Mouse (Mus musculus): ENCODE data around the gene Hoxc4. TPM values are rescaled to one million over a fixed set of nuclear protein-coding genes. Genes with fewer than 3 reads are reported as not detected.

Gene Hoxc4
- polyA plus RNA-seq (2016; fragmentation: Nextera tagmentation; extraction: Ambion mirVana) = 0.57 and 0.76 TPM in 2 replicates

GRCm38 (mm10) chr15:103018636-103019035, at the start of gene Hoxc4:
Gene Hoxc4 (plus strand): TSS chr15:103018934.
- Histone ChIP-seq H3K27ac (ENCODE audit: poor library complexity, severe bottlenecking) (no peak within 1 kb of the TSS), H3K4me3 (no peak within 1 kb of the TSS), H3K36me3 (no peaks in the 10 kb centered on the region), H3K9me3 (replicated peaks) (no peaks in the 10 kb centered on the region), H3K4me2 (no peak within 1 kb of the TSS), H3K9ac (no peak within 1 kb of the TSS), H3K27me3 (replicated peaks) (peaks cover 98% of the 10 kb centered on the region), H3K4me1 (replicated peaks) (peaks cover 7% of the 10 kb centered on the region)
- ATAC-seq (ENCODE audit: insufficient number of reproducible peaks, low FRiP score) = no peak
- WGBS = 9% methylated on average over 9 of the region's 9 CpGs

- no peak overlapping the region for H3K4me3 ChIP-seq
- no peaks in the 10 kb centered on the region for H3K36me3 ChIP-seq
- H3K9ac ChIP-seq = no peak overlapping the region
- H3K27me3 ChIP-seq (replicated peaks) = peaks cover 97% of the 10 kb centered on the region
- H3K9me3 ChIP-seq (replicated peaks) = no peaks in the 10 kb centered on the region
- no peak overlapping the region for H3K27ac ChIP-seq (ENCODE audit: poor library complexity, severe bottlenecking)
- ATAC-seq (ENCODE audit: insufficient number of reproducible peaks, low FRiP score) = no peak
- H3K4me2 ChIP-seq = no peak overlapping the region
- H3K4me1 ChIP-seq (replicated peaks) = peaks cover 8% of the 10 kb centered on the region; the same call in 1 of the 2 replicates
- 27% methylated on average over 1 of the region's 1 CpGs for WGBS
Measured at GRCm38 (mm10) chr15:102969296-102969695, 49.4 kb upstream of the Hoxc4 start.

- Histone ChIP-seq H3K9me3 (replicated peaks) (no peaks in the 10 kb centered on the region), H3K4me2 (no peak overlapping the region), H3K4me1 (replicated peaks) (peaks cover 8% of the 10 kb centered on the region; the same call in 1 of the 2 replicates), H3K9ac (no peak overlapping the region), H3K27ac (ENCODE audit: poor library complexity, severe bottlenecking) (no peak overlapping the region), H3K36me3 (no peaks in the 10 kb centered on the region), H3K4me3 (no peak overlapping the region), H3K27me3 (replicated peaks) (peaks cover 96% of the 10 kb centered on the region)
- 2% methylated on average over 12 of the region's 12 CpGs for WGBS
- ATAC-seq (ENCODE audit: insufficient number of reproducible peaks, low FRiP score) = no peak
Measured at GRCm38 (mm10) chr15:102970740-102971139, 48.0 kb upstream of the Hoxc4 start.

- H3K9me3 ChIP-seq (replicated peaks) = no peaks in the 10 kb centered on the region
- H3K36me3 ChIP-seq = no peaks in the 10 kb centered on the region
- H3K4me2 ChIP-seq = no peak overlapping the region
- WGBS = under 1% methylated on average over 21 of the region's 21 CpGs
- peaks cover 96% of the 10 kb centered on the region for H3K27me3 ChIP-seq (replicated peaks)
- H3K9ac ChIP-seq = no peak overlapping the region
- no peak for ATAC-seq (ENCODE audit: insufficient number of reproducible peaks, low FRiP score)
- peaks cover 3% of the 10 kb centered on the region; the same call in 1 of the 2 replicates for H3K4me1 ChIP-seq (replicated peaks)
- H3K4me3 ChIP-seq = no peak overlapping the region
- H3K27ac ChIP-seq (ENCODE audit: poor library complexity, severe bottlenecking) = no peak overlapping the region
Measured at GRCm38 (mm10) chr15:102972254-102972653, 46.5 kb upstream of the Hoxc4 start.

GRCm38 (mm10) chr15:102972753-102973152, 46.0 kb upstream of the Hoxc4 start:
- H3K4me1 ChIP-seq (replicated peaks) = peaks cover 6% of the 10 kb centered on the region; the same call in 1 of the 2 replicates
- no peak overlapping the region for H3K4me2 ChIP-seq
- no peak overlapping the region for H3K9ac ChIP-seq
- H3K36me3 ChIP-seq = no peaks in the 10 kb centered on the region
- WGBS = under 1% methylated on average over 6 of the region's 6 CpGs
- peaks cover 96% of the 10 kb centered on the region for H3K27me3 ChIP-seq (replicated peaks)
- no peak overlapping the region for H3K4me3 ChIP-seq
- no peak overlapping the region for H3K27ac ChIP-seq (ENCODE audit: poor library complexity, severe bottlenecking)
- no peak for ATAC-seq (ENCODE audit: insufficient number of reproducible peaks, low FRiP score)
- no peaks in the 10 kb centered on the region for H3K9me3 ChIP-seq (replicated peaks)

GRCm38 (mm10) chr15:102975034-102975433, 43.7 kb upstream of the Hoxc4 start:
- H3K27ac ChIP-seq (ENCODE audit: poor library complexity, severe bottlenecking) = no peak overlapping the region
- ATAC-seq (ENCODE audit: insufficient number of reproducible peaks, low FRiP score) = no peak
- 5% methylated on average over 7 of the region's 7 CpGs for WGBS

GRCm38 (mm10) chr15:102975688-102976111, 43.0 kb upstream of the Hoxc4 start:
- under 1% methylated on average over 21 of the region's 21 CpGs for WGBS
- Histone ChIP-seq H3K4me1 (replicated peaks) (peaks cover 6% of the 10 kb centered on the region; the same call in 1 of the 2 replicates), H3K36me3 (no peaks in the 10 kb centered on the region), H3K4me3 (no peak overlapping the region), H3K9ac (no peak overlapping the region), H3K4me2 (no peak overlapping the region), H3K9me3 (replicated peaks) (no peaks in the 10 kb centered on the region), H3K27ac (ENCODE audit: poor library complexity, severe bottlenecking) (no peak overlapping the region), H3K27me3 (replicated peaks) (peaks cover 97% of the 10 kb centered on the region)
- no peak for ATAC-seq (ENCODE audit: insufficient number of reproducible peaks, low FRiP score)

More at GRCm38 (mm10) chr15:102975034-102975433, 43.7 kb upstream of the Hoxc4 start:
- Histone ChIP-seq H3K4me2 (no peak overlapping the region), H3K4me1 (replicated peaks) (peaks cover 6% of the 10 kb centered on the region; the same call in 1 of the 2 replicates), H3K36me3 (no peaks in the 10 kb centered on the region), H3K9ac (no peak overlapping the region), H3K9me3 (replicated peaks) (no peaks in the 10 kb centered on the region), H3K4me3 (no peak overlapping the region), H3K27me3 (replicated peaks) (peaks cover 97% of the 10 kb centered on the region)

GRCm38 (mm10) chr15:102976171-102976570, 42.6 kb upstream of the Hoxc4 start, which contains the start of gene Hoxc9:
Gene Hoxc9 (plus strand): TSS chr15:102976439.
- no peak within 1 kb of the TSS for H3K27ac ChIP-seq (ENCODE audit: poor library complexity, severe bottlenecking)
- peaks cover 96% of the 10 kb centered on the region for H3K27me3 ChIP-seq (replicated peaks)
- no peak for ATAC-seq (ENCODE audit: insufficient number of reproducible peaks, low FRiP score)
- WGBS = 1% methylated on average over 18 of the region's 20 CpGs
- no peak within 1 kb of the TSS for H3K9ac ChIP-seq
- no peaks in the 10 kb centered on the region for H3K36me3 ChIP-seq
- peak within 1 kb of the TSS; percentile 50 for H3K4me2 ChIP-seq
- peaks cover 6% of the 10 kb centered on the region; the same call in 1 of the 2 replicates for H3K4me1 ChIP-seq (replicated peaks)
- H3K9me3 ChIP-seq (replicated peaks) = no peaks in the 10 kb centered on the region
- peak within 1 kb of the TSS; percentile 33 for H3K4me3 ChIP-seq

- no peak for ATAC-seq (ENCODE audit: insufficient number of reproducible peaks, low FRiP score)
- Histone ChIP-seq H3K9me3 (replicated peaks) (no peaks in the 10 kb centered on the region), H3K9ac (no peak overlapping the region), H3K4me2 (peak overlapping the region; percentile 50), H3K27ac (ENCODE audit: poor library complexity, severe bottlenecking) (no peak overlapping the region), H3K4me3 (peak overlapping the region; percentile 33), H3K36me3 (no peaks in the 10 kb centered on the region), H3K27me3 (replicated peaks) (peaks cover 98% of the 10 kb centered on the region), H3K4me1 (replicated peaks) (peaks cover 12% of the 10 kb centered on the region)
- WGBS = under 1% methylated on average over 37 of the region's 37 CpGs
Measured at GRCm38 (mm10) chr15:102976631-102977422, 41.9 kb upstream of the Hoxc4 start.

GRCm38 (mm10) chr15:102977423-102977974, 41.2 kb upstream of the Hoxc4 start:
- H3K27ac ChIP-seq (ENCODE audit: poor library complexity, severe bottlenecking) = no peak overlapping the region
- H3K4me2 ChIP-seq = peak overlapping the region; percentile 50
- no peaks in the 10 kb centered on the region for H3K36me3 ChIP-seq
- no peak overlapping the region for H3K9ac ChIP-seq
- ATAC-seq (ENCODE audit: insufficient number of reproducible peaks, low FRiP score) = no peak
- H3K27me3 ChIP-seq (replicated peaks) = peaks cover 98% of the 10 kb centered on the region
- no peaks in the 10 kb centered on the region for H3K9me3 ChIP-seq (replicated peaks)
- peak overlapping the region; percentile 33 for H3K4me3 ChIP-seq
- H3K4me1 ChIP-seq (replicated peaks) = peaks cover 15% of the 10 kb centered on the region
- WGBS = 3% methylated on average over 16 of the region's 16 CpGs
